Mouse (Mus musculus) embryonic facial prominence, embryonic 15.5 days (tissue): ENCODE measurements around the gene Depdc7. TPM values are rescaled to one million over a fixed set of nuclear protein-coding genes. Genes with fewer than 3 reads are reported as not detected.

Experiments used
- ATAC-seq: fragments of 200-750 bp; cut with Nextera tagmentation; 2 replicates; pipeline ENCODE4 v1.8.0; 2017; ENCODE audit warnings: low read depth, moderate TSS enrichment; ENCODE audit not compliant: insufficient number of reproducible peaks, low FRiP score, low TSS enrichment
- H3K27ac ChIP-seq: fragments of 300-500 bp; sonication (generic); replicated peaks from 2 replicates; pipeline ENCODE4 v1.5.1; 2015; ENCODE audit warnings: mild to moderate bottlenecking, inconsistent platforms
- H3K27me3 ChIP-seq: fragments of 300-500 bp; sonication (generic); 2 replicates; pipeline ENCODE4 v1.6.1; 2015; ENCODE audit warnings: inconsistent platforms
- H3K36me3 ChIP-seq: fragments of 300-500 bp; sonication (generic); 2 replicates; pipeline ENCODE4 v1.6.1; 2015; ENCODE audit warnings: mild to moderate bottlenecking, inconsistent platforms
- H3K4me1 ChIP-seq: fragments of 300-500 bp; sonication (generic); 2 replicates; pipeline ENCODE4 v1.6.1; 2015; ENCODE audit warnings: inconsistent platforms
- H3K4me2 ChIP-seq: fragments of 300-500 bp; sonication (generic); replicated peaks from 2 replicates; pipeline ENCODE4 v1.6.1; 2015; ENCODE audit warnings: mild to moderate bottlenecking, inconsistent platforms
- H3K4me3 ChIP-seq: fragments of 300-500 bp; sonication (generic); replicated peaks from 2 replicates; pipeline ENCODE4 v1.5.1; 2015; ENCODE audit warnings: mild to moderate bottlenecking, inconsistent platforms
- H3K9ac ChIP-seq: fragments of 300-500 bp; sonication (generic); 2 replicates; pipeline ENCODE4 v1.6.1; 2015; ENCODE audit warnings: inconsistent platforms
- H3K9me3 ChIP-seq: fragments of 300-500 bp; sonication (generic); replicated peaks from 2 replicates; pipeline ENCODE4 v1.6.1; 2016; ENCODE audit warnings: inconsistent platforms
- WGBS: fragments of 180-500 bp; shearing (Covaris S2); methylation state at CpG from one replicate; pipeline ENCODE4 v1.1.7; 2015; 5-methylcytosine and 5-hydroxymethylcytosine counted together
- polyA plus RNA-seq: library from polyadenylated mRNA; unstranded; fragments of >200 nt; fragmentation: Nextera tagmentation; extraction: Ambion mirVana; gene quantifications from 2 replicates; pipeline ENCODE4 v1.2.1, GENCODE M21; 2015

Gene Depdc7
- polyA plus RNA-seq, 1 experiment from 2014 or later, result 7.7 TPM

DNA sequence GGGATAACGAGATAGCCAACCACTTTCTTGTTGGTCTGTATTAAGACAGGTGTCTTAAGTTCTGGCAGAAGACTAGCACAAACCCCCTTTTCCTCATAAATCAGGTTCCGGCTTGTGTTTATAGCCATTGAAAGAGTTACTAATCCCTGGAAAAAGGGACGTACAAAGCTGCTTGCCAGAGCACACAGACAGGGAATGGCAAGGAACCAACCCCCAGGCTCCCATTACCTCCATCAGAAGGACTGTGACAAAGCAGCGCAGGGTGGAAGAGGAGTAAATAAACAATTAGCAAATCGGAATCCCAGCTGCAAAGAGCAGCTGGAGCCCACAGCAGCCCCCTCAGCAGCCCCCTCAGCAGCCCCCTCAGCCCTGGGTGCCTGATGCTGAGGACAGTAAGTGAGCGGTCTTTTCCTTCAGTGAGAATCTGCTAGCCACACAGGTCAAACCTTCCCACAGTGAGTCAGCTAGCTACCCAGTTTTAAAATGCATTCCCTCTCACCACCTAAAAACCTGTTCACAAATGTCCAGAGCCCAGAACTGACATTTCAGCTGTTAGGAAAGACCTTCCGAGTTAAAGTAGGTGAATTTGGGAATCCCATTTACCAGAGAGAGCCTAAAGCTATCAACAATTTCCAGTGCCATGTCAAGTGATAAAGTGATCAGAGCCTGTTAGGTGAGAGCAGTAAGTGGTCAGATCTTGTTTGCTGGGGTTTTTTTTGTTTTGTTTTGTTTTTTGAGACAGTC lies 1.5 kb downstream of the Depdc7 start:
- WGBS, result 32% methylated on average over 7 of the region's 7 CpGs

DNA sequence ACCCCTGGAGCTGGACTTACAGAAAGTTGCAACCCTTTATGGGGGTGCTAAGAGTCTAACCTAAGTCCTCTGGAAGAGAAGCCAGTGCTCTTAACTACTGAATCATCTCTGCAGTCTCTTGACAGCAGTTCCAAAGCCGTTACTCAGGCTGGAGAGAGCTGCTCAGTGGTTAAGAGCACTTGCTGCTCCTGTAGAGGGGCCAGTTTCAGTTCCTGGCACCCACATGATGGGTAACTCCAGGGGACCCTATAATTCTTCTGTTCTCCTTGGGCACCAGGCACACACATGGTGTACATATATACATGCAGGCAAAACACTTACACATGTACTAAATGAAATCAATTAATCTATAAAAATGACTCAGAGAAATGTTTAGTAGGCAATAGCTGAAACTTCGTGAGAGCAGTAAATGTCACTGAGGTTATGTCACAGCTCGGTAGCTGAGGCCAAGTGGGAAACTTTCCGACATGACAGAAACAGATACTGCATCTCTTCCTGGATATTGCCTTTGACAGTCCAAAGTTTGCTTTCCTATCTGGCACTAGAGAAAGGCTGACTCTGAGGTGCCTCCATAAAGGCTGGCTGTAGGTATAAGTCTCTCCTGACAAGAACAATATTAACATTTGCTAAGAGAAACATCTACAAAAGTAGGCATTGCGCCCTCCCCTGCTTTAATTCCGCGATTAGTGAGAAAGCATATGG lies 2.3 kb downstream of the Depdc7 start:
- H3K9me3 ChIP-seq, result no peaks in the 10 kb centered on the region
- no peaks in the 10 kb centered on the region for H3K27me3 ChIP-seq
- ATAC-seq, result no peak
- WGBS, result 44% methylated on average over 7 of the region's 7 CpGs
- H3K36me3 ChIP-seq, result no peaks in the 10 kb centered on the region
- H3K4me1 ChIP-seq, result peaks cover 13% of the 10 kb centered on the region
- H3K27ac ChIP-seq, result no peak overlapping the region
- no peak overlapping the region for H3K4me3 ChIP-seq
- H3K4me2 ChIP-seq, result 0 out of 2 replicates have a peak overlapping the region, but pooled peaks have one; percentile 15
- no peak overlapping the region for H3K9ac ChIP-seq

More for the DNA sequence above, 1.5 kb downstream of the Depdc7 start:
- H3K27ac ChIP-seq, result no peak overlapping the region
- ATAC-seq, result no peak
- no peak overlapping the region for H3K4me3 ChIP-seq
- no peaks in the 10 kb centered on the region for H3K36me3 ChIP-seq
- H3K4me2 ChIP-seq, result peak overlapping the region; percentile 15; the same call in 1 of the 2 replicates
- no peak overlapping the region for H3K9ac ChIP-seq
- H3K4me1 ChIP-seq, result peaks cover 13% of the 10 kb centered on the region
- H3K27me3 ChIP-seq, result no peaks in the 10 kb centered on the region
- no peaks in the 10 kb centered on the region for H3K9me3 ChIP-seq

DNA sequence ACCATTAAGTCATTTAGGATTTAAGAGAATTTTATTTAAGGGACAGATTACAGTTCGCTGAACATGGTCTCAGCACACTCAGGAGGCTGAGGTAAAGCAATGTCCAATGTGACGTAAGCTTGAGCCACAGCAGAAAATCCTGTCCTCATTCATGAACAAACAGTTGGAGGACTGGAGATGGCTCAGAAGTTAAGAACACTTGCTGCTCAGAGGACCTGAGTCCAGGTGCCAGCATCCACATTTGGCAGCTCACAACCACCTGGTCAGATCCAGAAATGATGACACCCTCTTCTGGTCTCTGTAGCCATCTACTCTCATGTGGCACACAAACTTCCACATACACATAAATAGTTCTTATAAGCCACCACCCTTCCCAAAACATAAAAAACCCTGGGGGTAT lies 3.0 kb downstream of the Depdc7 start:
- no peaks in the 10 kb centered on the region for H3K27me3 ChIP-seq
- no peak overlapping the region for H3K4me3 ChIP-seq
- H3K4me2 ChIP-seq, result no peak overlapping the region
- no peak for ATAC-seq
- no peaks in the 10 kb centered on the region for H3K36me3 ChIP-seq
- H3K4me1 ChIP-seq, result peaks cover 13% of the 10 kb centered on the region
- no peak overlapping the region for H3K27ac ChIP-seq
- H3K9me3 ChIP-seq, result no peaks in the 10 kb centered on the region
- WGBS, result 94% methylated on average over 2 of the region's 2 CpGs
- no peak overlapping the region for H3K9ac ChIP-seq

DNA sequence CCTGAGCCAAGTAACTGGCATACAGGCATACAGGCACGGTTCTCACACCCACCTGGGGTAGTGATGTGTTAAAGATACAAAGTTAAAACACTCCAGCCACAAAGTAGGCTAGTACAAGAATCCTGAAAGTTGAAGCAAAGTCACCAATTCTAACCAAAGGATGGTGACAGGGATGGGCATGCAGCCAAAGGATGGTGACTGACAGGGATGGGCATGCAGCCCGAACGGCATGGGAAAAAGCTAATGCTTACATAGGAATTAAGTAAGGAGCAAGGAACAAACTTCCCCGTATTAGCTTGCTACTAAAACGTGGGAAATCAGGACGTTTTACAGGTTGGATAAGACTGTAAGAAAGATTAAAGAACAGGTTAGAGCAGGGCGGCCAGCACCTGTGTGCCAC lies 6.4 kb downstream of the Depdc7 start:
- no peak overlapping the region for H3K4me2 ChIP-seq
- WGBS, result 52% methylated on average over 7 of the region's 7 CpGs
- H3K4me3 ChIP-seq, result no peak overlapping the region
- H3K9ac ChIP-seq, result no peak overlapping the region
- no peaks in the 10 kb centered on the region for H3K27me3 ChIP-seq
- H3K9me3 ChIP-seq, result no peaks in the 10 kb centered on the region
- no peak for ATAC-seq
- no peaks in the 10 kb centered on the region for H3K36me3 ChIP-seq
- H3K27ac ChIP-seq, result no peak overlapping the region
- peaks cover 3% of the 10 kb centered on the region for H3K4me1 ChIP-seq

DNA sequence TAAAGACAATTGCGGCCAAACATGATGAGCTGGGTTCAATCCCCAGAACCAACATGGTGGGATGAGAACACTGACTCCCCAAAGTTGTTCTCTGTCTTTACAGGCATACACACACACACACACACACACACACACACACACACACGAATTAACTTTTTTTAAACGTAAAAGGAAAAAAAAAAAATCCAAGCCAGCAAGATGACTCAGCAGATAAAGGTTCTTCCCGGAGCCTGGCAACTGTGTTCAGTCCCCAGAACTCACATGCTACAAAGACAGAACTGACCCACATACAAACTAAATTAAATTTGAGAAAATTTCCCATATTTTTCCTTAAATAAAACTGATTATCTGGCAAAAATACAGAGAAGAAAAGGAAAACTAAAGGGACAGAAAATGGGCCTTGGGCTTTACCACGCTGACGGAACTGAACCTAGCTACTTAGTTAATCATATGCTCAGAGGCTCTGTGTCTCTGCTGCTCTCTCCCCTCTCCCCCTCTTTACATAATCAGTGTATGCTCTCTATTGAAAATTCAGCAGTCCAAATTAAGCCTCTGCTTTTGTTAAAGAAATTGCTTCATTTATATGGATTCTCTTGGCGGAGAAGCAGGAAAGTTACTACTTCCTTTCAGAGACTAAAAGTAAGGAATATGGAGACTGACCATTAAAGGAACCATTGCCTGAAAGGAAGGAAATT lies 10.0 kb downstream of the Depdc7 start:
- H3K36me3 ChIP-seq, result no peaks in the 10 kb centered on the region
- 57% methylated on average over 7 of the region's 7 CpGs for WGBS
- no peaks in the 10 kb centered on the region for H3K9me3 ChIP-seq
- ATAC-seq, result no peak
- H3K9ac ChIP-seq, result no peak overlapping the region
- H3K4me1 ChIP-seq, result no peaks in the 10 kb centered on the region
- H3K4me3 ChIP-seq, result no peak overlapping the region
- no peak overlapping the region for H3K4me2 ChIP-seq
- H3K27me3 ChIP-seq, result no peaks in the 10 kb centered on the region
- H3K27ac ChIP-seq, result no peak overlapping the region

DNA sequence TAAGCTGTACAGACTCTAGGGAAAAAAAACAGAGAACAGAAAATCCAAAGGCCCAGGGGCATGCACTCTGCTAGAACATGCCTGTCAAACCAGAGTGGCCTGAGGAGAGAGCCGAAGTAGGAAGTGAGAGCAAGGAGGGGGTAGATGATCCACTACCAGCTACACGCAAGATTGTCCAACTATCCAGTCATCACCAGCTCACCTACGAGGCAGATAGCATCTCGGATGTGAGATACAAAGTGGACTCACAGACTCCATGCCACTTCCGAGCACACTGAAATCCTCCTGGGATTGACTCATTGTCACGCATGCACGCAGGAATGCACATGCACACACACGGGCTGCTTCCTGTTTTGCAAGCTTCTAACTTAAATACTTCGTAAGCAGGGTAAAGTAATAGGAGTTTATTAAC lies 10.6 kb downstream of the Depdc7 start:
- WGBS, result 57% methylated on average over 9 of the region's 9 CpGs
- Histone ChIP-seq H3K27me3 (no peaks in the 10 kb centered on the region), H3K4me3 (no peak overlapping the region), H3K9ac (no peak overlapping the region), H3K4me1 (no peaks in the 10 kb centered on the region), H3K27ac (no peak overlapping the region), H3K9me3 (no peaks in the 10 kb centered on the region), H3K36me3 (no peaks in the 10 kb centered on the region), H3K4me2 (no peak overlapping the region)
- ATAC-seq, result no peak

DNA sequence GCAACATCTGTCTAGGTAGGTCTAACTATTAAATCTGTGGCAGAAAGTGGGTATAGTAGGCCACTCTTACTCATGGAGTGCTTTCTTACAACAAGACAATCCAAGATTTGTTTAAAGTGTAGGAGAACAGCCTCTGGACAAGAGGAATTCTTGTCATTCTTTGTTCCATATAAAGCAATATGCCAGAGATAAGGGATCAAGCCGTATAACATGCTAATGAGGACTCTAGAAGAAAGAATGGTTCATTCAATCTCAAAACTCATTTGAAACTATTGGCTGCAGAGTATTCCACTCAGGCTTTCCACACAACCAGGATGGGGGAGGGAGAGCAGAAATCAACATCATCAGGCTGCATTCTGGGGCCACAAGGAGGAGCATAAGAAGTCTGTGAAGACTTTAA lies 15.3 kb downstream of the Depdc7 start:
- 59% methylated on average over 1 of the region's 1 CpGs for WGBS

DNA sequence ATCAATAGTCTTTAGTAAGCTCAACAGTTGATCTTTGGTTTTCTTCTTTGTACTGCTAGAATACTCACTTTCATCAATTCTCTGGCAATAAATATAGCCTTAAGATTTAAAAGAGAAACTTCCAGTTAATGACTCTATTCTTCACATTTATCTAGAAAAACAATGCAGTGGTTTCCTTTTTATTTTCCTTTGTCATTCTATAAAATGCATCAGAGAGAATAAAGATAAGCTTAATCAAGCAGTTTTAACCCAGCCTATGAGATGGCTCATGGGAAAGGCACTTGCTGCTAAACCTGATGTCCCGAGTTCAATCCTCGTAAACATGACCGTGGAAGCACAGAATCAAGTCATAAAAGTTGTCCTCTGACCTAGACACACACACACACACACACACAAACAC lies 20.7 kb downstream of the Depdc7 start:
- Histone ChIP-seq H3K9ac (no peak overlapping the region), H3K9me3 (no peaks in the 10 kb centered on the region), H3K4me1 (no peaks in the 10 kb centered on the region), H3K27ac (no peak overlapping the region), H3K27me3 (no peaks in the 10 kb centered on the region), H3K4me2 (no peak overlapping the region), H3K4me3 (no peak overlapping the region), H3K36me3 (no peaks in the 10 kb centered on the region)
- 92% methylated on average over 3 of the region's 3 CpGs for WGBS
- ATAC-seq, result no peak

More for the DNA sequence above, 15.3 kb downstream of the Depdc7 start:
- H3K4me1 ChIP-seq, result no peaks in the 10 kb centered on the region
- no peak overlapping the region for H3K4me2 ChIP-seq
- no peak overlapping the region for H3K27ac ChIP-seq
- no peak overlapping the region for H3K9ac ChIP-seq
- H3K4me3 ChIP-seq, result no peak overlapping the region
- no peak for ATAC-seq
- H3K27me3 ChIP-seq, result no peaks in the 10 kb centered on the region
- no peaks in the 10 kb centered on the region for H3K9me3 ChIP-seq
- no peaks in the 10 kb centered on the region for H3K36me3 ChIP-seq

DNA sequence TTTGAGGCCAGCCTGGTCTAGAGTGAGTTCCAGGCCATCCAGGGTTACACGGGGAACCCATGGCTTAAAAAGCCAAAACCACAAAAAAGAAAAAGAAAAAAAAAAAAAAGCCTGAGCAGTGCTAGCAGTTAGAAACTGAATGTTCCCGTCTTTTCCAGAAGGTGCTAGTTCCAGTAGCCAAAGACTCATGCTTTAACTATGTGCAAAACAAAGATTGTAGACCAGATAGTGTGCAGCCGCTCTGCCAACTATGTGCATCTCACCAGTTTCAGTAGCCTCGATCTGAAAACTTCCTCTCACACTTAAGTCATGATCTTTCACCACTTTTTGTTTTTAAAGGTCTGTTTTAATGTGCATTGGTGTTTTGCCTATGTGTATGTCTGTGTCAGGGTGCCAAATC lies 24.9 kb downstream of the Depdc7 start:
- no peaks in the 10 kb centered on the region for H3K9me3 ChIP-seq
- no peaks in the 10 kb centered on the region for H3K4me1 ChIP-seq
- no peak overlapping the region for H3K27ac ChIP-seq
- no peaks in the 10 kb centered on the region for H3K36me3 ChIP-seq
- no peak overlapping the region for H3K4me3 ChIP-seq
- no peak overlapping the region for H3K9ac ChIP-seq
- no peak overlapping the region for H3K4me2 ChIP-seq
- no peaks in the 10 kb centered on the region for H3K27me3 ChIP-seq
- no peak for ATAC-seq
- 75% methylated on average over 4 of the region's 4 CpGs for WGBS

DNA sequence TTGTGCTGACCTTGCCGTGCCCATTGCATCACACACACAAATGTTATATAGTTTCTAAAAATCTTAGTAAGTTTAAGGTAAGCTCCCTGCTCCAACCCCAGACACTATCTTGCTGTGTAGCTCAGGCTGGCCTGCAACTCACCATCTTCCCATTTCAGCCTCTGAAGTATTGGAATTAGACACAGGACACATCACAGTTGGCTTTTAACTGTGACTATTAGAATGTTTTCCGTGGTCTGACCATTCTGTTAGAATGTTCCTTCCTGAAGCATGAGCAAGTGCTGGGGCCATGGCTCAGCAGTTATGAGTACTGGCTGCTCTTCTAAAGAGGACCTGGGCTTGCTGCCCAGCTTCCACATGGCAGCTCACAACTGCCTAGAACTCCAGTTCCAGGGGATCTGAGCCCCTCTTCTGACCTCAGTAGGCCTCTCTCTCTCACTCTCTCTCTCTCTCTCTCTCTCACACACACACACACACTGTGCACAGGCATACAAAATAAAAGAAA lies 25.4 kb downstream of the Depdc7 start:
- Histone ChIP-seq H3K4me1 (no peaks in the 10 kb centered on the region), H3K27ac (no peak overlapping the region)

DNA sequence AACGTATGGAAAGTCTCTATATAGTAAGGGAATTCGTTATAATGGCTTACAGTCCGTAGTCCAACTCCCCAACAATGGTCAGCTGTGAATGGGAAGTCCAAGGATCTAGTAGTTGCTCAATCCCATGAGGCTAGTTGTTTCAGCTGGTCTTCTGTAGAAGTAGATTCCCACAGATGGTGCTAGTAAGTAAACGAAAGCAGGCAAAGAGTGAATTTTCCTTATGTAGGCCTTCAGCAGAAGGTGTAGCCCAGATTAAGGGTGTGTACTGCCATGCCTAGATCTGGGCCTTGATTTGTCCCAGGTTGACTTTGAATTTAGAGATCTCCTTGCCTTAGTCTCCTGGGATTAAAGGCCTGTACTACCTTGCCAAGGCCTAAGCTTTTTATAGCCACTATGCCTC lies 26.4 kb downstream of the Depdc7 start, which contains the start of gene Pin1rt1:
Gene Pin1rt1 (minus strand): TSS at position 101 of the 400 bp plus-strand sequence.
- no peaks in the 10 kb centered on the region for H3K36me3 ChIP-seq
- no peaks in the 10 kb centered on the region for H3K9me3 ChIP-seq
- H3K4me2 ChIP-seq, result no peak within 1 kb of the TSS
- no peak within 1 kb of the TSS for H3K27ac ChIP-seq
- H3K4me3 ChIP-seq, result no peak within 1 kb of the TSS
- H3K9ac ChIP-seq, result no peak within 1 kb of the TSS
- H3K4me1 ChIP-seq, result peaks cover 2% of the 10 kb centered on the region; the same call in 1 of the 2 replicates
- no peaks in the 10 kb centered on the region for H3K27me3 ChIP-seq
- ATAC-seq, result no peak
- WGBS, result 89% methylated on average over 4 of the region's 4 CpGs

More for the DNA sequence above, 25.4 kb downstream of the Depdc7 start:
- Histone ChIP-seq H3K27me3 (no peaks in the 10 kb centered on the region), H3K4me2 (no peak overlapping the region), H3K36me3 (no peaks in the 10 kb centered on the region), H3K9ac (no peak overlapping the region), H3K9me3 (no peaks in the 10 kb centered on the region), H3K4me3 (no peak overlapping the region)
- WGBS, result 82% methylated on average over 2 of the region's 2 CpGs
- ATAC-seq, result no peak
